Mouse (Mus musculus) layer of hippocampus, adult 2 months (tissue): ENCODE data around the gene Srpk2. TPM values are rescaled to one million over a fixed set of nuclear protein-coding genes. Genes with fewer than 3 reads are reported as not detected.
"Not testable (repeated sequence)": the region's sequence is repeated elsewhere in the genome, so short reads cannot be mapped to it uniquely, and the experiment has no call there.

ENCODE experiments used
- DNase-seq, 2 experiments: peaks; one replicate each; pipeline ENCODE4 v3.0.0; 2022; ENCODE audit warnings: low spot score in 2 of 2
- H3K27ac ChIP-seq: fragments of 200-600 bp; 2 replicates; pipeline ENCODE4 v1.8.1; 2022
- H3K4me3 ChIP-seq: fragments of 200-600 bp; 2 replicates; pipeline ENCODE4 v1.8.1; 2022; ENCODE audit warnings: mild to moderate bottlenecking
- CTCF ChIP-seq: fragments of 200-600 bp; conservative IDR thresholded peaks from 2 replicates; pipeline ENCODE4 v1.8.1; 2022; ENCODE audit warnings: antibody characterized with exemption, mild to moderate bottlenecking, moderate library complexity
- total RNA-seq, 2 experiments: library from RNA; stranded (reverse); gene quantifications; 2 replicates each; pipeline ENCODE4 v1.2.3; 2021

The Srpk2 gene
- total RNA-seq, 2 experiments from 2014 or later: 142 to 155 TPM

DNA sequence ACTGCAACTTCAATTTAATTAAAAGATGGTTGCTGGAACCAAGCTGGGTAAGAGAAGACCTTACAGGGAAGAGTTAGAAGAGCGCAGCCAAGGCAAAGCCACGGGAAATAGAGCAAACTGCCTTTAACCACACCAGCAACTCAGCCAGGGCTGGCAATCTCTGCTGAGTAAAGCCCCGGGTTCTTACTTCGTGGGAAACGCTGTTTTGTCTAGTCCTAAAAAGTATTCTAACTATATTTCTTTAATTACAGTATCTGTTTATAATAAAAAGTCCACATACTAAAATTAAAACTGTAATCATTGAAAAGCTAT, 67.4 kb downstream of the Srpk2 start:
- H3K27ac ChIP-seq: peak overlapping the region; percentile 99
- peak in 1 of 2 experiments; percentile 42 for DNase-seq
- no peak for TF ChIP-seq CTCF
- H3K4me3 ChIP-seq: peak overlapping the region; percentile 63

DNA sequence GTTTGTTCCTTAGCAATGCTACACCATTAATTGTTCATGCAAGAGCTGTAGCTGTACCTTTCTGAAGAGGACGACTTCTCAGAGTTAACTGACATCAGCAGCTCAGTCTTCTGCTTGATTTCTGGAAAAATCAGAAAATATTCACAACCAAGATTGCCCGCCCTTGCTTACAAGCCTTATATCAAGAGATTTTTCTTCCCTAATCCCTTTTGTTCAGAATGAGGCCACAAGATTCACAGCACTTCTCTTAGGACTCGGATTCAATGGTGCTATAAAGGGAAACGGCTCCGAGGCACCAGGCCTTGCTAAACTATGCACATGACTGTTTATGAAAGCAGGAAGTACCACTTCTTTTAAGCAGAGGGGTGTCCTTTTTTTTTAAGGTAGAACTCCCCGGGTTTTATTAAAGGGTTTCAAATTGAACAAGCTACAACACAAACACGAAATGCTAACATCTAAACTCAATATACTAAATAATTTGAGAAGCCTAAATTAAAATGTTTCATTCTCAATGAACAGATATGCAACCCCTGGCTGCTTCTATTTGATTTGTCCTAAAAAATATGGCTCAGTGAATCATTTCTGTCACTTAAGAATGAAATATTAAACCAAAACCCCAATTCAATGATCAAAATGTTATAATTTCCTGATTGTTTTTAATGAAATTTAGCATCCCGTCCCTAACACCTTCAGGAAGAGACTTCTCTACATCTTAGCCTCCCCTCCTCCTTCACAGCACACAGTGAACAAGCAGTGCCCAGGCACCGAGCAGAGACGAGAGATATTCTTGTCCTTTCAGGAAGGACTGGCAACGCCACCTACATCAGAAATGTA, 67.9 kb downstream of the Srpk2 start:
- H3K27ac ChIP-seq: peak overlapping the region; percentile 99
- H3K4me3 ChIP-seq: peak overlapping the region; percentile 63
- peak; percentile 48 for TF ChIP-seq CTCF
- peak; percentile 51 to 56 for DNase-seq

DNA sequence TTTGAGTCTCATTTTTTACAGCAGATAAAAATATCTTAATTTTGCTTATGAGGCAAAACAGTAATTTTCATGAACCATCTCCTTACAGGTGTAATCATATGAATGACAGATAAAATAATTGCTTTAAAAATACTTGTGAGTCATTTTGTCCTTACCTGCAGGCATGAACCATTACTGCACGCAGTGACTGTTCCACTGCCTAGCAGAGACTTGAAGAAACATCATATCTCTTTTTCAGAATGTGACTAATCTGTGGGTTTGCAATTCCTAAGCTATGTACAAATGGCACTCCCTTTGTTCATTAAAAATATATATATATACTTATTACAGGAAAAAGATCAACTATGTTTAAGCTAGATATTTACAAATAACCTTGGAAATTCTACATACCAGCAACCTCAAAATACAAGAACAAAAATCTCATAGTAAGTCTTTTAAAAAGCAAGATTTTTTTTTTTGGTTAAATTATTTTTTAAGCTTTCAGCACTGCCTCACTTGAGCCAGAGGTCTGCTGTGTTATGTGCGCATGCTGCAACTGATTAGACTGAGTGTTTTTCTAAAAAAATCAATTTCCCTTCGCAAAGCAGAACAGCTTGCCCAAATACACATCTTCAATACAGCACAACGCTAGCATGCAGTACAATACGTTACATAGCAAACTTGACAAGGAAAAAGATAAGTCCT, 68.7 kb downstream of the Srpk2 start:
- peak overlapping the region; percentile 99 for H3K27ac ChIP-seq
- peak overlapping the region; percentile 63 for H3K4me3 ChIP-seq
- DNase-seq: no peak
- peak; percentile 49 for TF ChIP-seq CTCF

DNA sequence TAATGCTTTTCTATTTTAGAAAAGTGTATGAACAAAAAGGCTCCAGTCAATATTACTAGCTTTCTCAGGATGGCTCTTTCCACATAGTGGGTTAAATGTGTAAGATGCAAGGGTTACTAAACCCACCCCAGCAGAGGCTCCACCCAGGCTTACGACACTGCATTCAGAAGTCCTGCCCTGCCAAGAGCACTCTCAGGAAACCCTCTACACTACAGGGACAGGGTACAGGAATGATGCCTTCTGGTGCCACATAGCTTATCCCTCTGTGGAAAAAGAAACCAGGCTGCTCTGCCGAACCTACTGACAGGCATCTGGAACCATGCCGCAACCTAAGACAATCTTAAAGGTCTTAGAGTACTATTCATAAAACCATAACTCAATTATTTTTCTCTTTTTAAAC, 71.6 kb downstream of the Srpk2 start:
- no peak overlapping the region for H3K4me3 ChIP-seq
- no peak for DNase-seq
- H3K27ac ChIP-seq: no peak overlapping the region
- TF ChIP-seq CTCF: no peak

DNA sequence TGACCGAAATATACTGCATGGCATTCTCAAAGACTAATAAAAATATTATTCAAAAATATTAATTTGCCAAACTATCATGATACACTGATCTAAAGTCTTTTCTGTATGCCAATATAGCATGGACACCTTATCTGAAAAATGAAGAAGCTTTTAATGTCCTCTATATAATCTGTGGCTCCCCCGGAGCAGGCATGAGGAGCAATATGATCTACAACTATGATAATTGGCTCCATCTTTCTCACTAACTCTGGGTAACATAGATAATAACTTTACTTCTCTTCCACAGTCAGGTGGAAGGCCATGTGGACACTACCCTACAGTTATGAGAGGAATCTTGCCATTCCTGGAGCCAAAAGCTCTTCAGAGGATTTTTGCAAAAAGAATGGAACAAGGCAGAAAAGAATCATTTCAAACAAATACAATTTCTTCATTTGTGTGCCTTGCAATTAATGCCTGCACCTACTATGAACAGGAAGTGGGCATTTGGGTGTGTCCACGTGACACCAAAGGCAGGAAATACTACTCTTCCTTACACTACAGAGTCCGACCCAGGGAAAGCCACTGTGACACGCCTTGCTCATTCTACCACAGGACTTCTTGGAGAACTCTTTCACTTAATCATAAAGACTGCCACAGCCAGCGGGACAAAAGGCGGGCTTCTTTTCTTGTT, 80.2 kb downstream of the Srpk2 start:
- Histone ChIP-seq H3K27ac (no peak overlapping the region), H3K4me3 (no peak overlapping the region)
- DNase-seq: no peak
- no peak for TF ChIP-seq CTCF

DNA sequence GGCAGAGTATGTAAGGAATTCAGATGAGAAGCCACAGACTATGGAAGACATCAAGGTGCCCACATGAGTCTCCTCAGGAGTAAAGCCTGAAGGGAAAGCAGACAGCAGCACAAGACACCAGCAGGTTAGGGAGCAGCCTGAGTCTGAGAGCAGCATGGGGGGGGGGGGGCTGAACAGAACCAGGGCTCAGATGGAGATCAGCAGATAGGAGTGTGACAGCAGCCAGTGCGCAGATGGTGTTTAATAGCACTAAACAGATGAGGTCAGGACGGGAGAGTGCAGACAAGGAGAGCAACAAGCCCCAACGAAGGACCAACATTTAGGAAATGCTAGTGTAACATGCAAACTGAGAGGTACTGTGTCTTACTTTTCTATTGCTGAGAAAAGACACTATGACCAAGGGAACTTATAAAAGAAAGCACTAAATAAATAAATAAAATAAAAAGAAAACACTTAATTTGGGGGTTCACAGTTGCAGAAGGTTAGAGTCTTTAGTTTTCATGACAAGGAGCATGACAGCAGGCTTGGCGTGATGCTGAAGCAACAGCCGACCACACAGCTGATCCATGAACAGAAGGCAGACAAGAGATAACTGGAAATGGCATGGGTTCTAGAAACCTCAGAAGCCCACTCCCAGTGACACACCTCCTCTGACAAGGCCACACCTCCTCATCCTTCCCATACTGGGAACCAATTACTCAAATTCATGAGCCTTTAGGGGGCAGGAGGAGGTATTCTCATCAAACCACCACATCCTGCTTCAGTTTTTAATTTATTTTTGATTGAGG, 84.5 kb downstream of the Srpk2 start:
- TF ChIP-seq CTCF: no peak
- DNase-seq: no peak
- Histone ChIP-seq H3K27ac (peak overlapping the region; percentile 74), H3K4me3 (no peak overlapping the region)

DNA sequence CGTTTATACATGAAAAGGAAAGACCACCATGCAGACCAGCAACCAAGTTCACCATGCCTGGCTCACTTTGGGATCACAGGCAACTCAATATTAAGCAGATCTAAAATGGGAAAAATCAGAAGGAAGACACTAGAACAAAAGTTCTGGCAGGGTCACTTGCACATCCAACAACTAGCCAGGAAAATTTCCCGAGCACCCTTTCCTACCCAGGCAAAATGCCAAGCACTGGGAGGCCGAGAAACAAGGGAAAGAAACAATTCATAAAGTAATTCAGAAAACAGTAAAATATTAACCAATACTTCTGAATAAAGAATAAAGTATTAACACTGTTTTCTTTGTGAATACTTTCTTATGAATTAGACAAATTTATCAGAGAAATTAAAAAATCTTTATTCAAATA, 85.2 kb downstream of the Srpk2 start:
- no peak for TF ChIP-seq CTCF
- no peak overlapping the region for H3K4me3 ChIP-seq

DNA sequence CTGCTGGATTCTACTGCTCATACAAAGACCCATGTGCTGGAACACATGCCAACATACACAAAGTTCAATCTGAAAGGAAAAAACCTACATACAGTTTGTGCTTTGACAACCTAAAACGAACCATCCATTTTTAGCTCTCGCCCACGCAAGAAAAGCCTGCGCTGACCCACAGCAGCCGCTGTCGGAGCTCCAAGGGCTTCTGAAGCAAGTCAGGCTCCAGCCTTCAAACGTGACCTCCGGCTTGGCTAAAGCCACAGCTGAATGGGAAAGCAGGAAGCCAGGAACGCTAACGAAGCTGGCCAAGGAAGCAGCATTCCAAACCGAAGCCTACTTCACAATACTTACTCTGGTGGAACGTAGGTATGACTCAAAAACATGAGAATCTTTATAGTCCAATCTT, 85.9 kb downstream of the Srpk2 start:
- H3K27ac ChIP-seq: peak overlapping the region; percentile 74; the same call in 1 of the 2 replicates
- no peak for TF ChIP-seq CTCF
- no peak for DNase-seq
- no peak overlapping the region for H3K4me3 ChIP-seq

More for the DNA sequence above, 85.2 kb downstream of the Srpk2 start:
- DNase-seq: no peak
- H3K27ac ChIP-seq: peak overlapping the region; percentile 74

DNA sequence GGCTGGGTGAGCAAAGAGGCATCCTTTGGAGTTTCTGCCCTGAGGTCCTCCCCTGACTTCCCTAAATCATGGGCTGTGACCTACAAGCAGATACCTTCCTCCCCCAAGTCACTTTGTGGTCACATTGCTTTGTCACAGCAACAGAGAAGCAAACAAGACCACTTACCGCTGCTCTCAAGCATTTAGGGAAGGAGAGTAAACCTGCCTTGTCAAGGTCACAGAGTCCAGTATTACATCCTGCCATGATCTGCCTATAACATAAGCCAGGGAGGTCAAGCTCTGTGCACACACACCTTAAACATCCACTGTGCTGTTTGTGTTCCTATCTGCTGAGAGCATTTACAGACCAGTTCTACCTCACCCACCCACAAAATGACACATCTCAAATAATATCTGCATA, 86.4 kb downstream of the Srpk2 start:
- H3K27ac ChIP-seq: peak overlapping the region; percentile 74; the same call in 1 of the 2 replicates
- no peak for TF ChIP-seq CTCF
- no peak for DNase-seq
- no peak overlapping the region for H3K4me3 ChIP-seq

DNA sequence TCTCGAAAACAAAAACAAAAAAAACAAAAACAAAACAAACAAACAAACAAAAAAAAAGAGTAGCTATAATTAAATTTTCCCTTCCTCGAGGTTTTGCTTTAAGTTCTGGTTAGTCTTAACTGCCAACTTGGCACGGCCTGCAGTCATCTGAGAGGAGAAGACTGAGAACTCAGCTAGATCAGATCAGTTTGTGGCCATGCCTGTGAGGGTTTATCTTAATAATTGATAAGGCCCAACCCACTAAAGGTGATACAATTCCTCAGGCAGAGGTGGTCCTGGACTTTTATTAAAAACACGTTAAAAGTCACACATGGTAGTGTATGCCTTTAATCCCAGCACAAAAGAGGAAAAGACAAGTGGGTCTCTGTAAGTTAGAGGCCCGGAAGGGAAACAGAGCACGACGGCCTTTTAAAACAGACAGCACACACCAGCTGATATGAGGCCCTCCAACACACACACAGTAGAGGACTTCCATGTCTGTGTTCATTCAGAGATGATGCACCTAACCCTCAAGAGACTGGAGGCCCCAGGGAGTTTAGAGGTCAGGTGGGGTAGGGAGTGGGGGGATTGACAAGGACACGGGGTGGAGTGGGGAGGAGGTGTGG, 87.1 kb downstream of the Srpk2 start:
- H3K27ac ChIP-seq: no peak overlapping the region
- H3K4me3 ChIP-seq: no peak overlapping the region
- no peak for TF ChIP-seq CTCF
- DNase-seq: no peak

DNA sequence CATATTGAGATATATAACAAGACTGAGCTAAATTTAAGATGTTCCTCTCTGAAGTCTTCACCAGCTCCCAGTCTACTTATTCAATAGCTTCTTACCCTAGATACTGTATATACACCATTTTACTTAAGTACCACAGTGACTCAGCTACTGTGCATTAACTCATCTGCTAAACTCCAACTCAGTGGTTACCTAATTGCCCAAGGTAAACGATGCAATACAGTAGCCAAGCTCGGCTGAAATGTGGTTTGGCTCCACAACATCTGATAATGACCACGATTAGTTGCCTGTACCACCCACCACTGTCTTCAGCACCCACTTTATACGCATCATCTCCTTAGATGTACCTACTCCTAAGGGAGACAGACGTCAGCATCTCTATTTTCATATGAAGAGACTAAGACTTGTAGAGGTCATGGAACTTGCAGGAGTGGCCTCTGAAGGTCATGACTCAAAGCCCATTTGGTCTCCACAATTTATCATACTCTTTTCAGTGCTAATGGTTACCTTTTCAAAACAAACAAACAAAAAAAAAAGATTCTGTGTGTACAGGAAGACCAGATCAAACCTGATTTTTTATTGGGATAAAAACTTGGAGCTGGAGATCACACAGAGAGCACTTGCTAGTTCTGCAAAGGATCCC, 88.0 kb downstream of the Srpk2 start:
- TF ChIP-seq CTCF: no peak
- no peak overlapping the region for H3K27ac ChIP-seq
- no peak overlapping the region for H3K4me3 ChIP-seq
- no peak for DNase-seq

DNA sequence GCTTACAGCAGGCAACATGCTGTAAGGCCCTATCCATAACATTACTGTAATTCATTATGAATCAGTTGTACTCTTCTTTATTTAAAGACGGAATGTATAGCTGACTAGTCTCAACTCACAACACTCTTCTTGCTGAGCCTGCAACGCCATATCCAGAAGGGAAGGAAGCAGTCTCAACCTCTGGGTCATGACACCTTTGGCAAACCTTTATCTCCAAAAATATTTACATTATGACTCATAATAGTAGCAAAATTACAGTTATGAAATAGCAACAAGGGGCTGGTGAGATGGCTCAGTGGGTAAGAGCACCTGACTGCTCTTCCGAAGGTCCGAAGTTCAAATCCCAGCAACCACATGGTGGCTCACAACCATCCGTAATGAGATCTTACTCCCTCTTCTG, 94.1 kb downstream of the Srpk2 start:
- not testable (repeated sequence) for DNase-seq, H3K4me3 ChIP-seq, H3K27ac ChIP-seq
